ENCODE assay signal across 10 mouse cellular contexts in the genomic region with DNA sequence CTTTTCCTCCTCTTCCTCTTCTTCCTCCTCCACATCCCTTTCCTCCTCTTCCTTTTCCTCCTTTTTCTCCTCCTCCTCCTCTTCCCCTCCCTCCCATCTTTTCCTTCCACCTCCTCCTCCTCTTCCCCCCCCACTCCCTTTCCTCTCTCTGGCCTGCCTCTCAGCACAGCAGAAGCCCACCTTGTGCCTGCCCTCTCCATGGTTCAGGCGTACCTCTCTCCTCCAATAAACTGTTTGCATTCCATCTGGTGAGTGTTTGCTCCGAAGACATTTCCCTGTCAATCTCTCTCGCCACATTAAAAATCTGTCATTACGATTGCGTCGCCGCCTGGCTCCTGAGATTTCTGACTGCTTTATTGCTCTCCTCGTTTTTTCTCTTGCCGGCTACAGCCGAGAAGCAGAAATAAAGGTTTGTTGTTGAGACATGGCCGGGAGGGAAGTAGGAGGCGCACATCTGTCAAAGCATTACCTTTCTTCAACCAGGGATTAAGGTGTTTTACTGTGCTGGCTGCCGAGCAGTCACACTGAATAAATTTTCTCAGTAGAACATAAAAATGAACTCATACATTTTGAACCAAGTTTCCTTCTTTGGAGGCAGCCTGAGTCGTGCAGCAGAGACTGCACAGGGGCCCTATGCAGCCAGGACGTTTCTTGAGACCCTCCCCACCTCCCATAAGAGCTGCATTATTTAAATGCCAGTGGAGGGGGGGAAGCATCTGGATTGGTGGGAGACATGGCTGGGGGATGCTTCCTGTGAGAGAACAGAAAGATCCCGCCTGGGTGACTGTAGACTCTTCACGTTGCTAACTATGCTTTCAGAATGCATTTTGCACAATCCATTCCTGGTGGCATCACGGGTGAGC.
DNase-seq lines count a peak whose midpoint lies in the region; ATAC-seq and TF ChIP-seq lines count a peak whose summit lies in the region.
"Had no signal": no experiment of that assay in that cellular context is flagged by ENCODE, and none has a peak within 500 bp of the region (broad histone marks: within the 10 kb centered on the region; RNA-seq: fewer than 3 reads in every experiment).

No protein-coding gene starts in this region.

- peak; percentile 14 for DNase-seq in embryo, embryonic 10.5 days (ENCODE audit: low spot score)
- no peak for DNase-seq in embryo, embryonic 10 days (ENCODE audit: low spot score)
- no peak for DNase-seq in stomach, postnatal 0 days (ENCODE audit: low spot score)
- no peak for DNase-seq in ovary, postnatal 10 days (ENCODE audit: low spot score)
- no peak for DNase-seq in cerebellum, adult 2 months
- no peak for DNase-seq in gastrocnemius, postnatal 4 days (ENCODE audit: low spot score in 2 of 2)
- DNase-seq: cerebellum, postnatal 36 days; thymus, postnatal 14 days had no signal

- H3K27me3 ChIP-seq in stomach, embryonic 14.5 days (ENCODE audit: control insufficient read depth, insufficient read depth, low read length): no peaks in the 10 kb centered on the region
- no peaks in the 10 kb centered on the region for H3K27me3 ChIP-seq in stomach, postnatal 0 days (ENCODE audit: control insufficient read depth, insufficient read depth, low read length)
- no peaks in the 10 kb centered on the region for H3K27me3 ChIP-seq in limb, embryonic 13.5 days
- H3K27me3 ChIP-seq in cerebellum, adult 2 months (ENCODE audit: control insufficient read depth, insufficient read depth, low read length): no peaks in the 10 kb centered on the region

- no peak overlapping the region for H3K4me3 ChIP-seq in stomach, embryonic 14.5 days (ENCODE audit: low read depth, low read length)
- H3K4me3 ChIP-seq in stomach, postnatal 0 days (ENCODE audit: low read depth, low read length): no peak overlapping the region
- peak overlapping the region; percentile 13 for H3K4me3 ChIP-seq in limb, embryonic 13.5 days
- H3K4me3 ChIP-seq in cerebellum, adult 2 months (replicated peaks; ENCODE audit: insufficient read depth, low read depth, low read length): no peak overlapping the region

- H3K9ac ChIP-seq in stomach, embryonic 14.5 days (replicated peaks; ENCODE audit: low read depth, low read length): no peak overlapping the region
- H3K9ac ChIP-seq in stomach, postnatal 0 days (ENCODE audit: low read length): no peak overlapping the region
- 0 out of 2 replicates have a peak overlapping the region, but pooled peaks have one; percentile 37 for H3K9ac ChIP-seq in limb, embryonic 13.5 days

- TF ChIP-seq EP300 in stomach, postnatal 0 days (optimal IDR thresholded peaks at IDR 0.05): no peak

- no peaks in the 10 kb centered on the region for H3K4me1 ChIP-seq in stomach, embryonic 14.5 days (ENCODE audit: control insufficient read depth, insufficient read depth, low read length)
- no peaks in the 10 kb centered on the region for H3K4me1 ChIP-seq in stomach, postnatal 0 days (replicated peaks; ENCODE audit: control insufficient read depth, insufficient read depth)
- H3K4me1 ChIP-seq in limb, embryonic 13.5 days: peaks cover 8% of the 10 kb centered on the region
- H3K4me1 ChIP-seq in cerebellum, adult 2 months (ENCODE audit: control insufficient read depth, insufficient read depth, low read length): no peaks in the 10 kb centered on the region; the same call in 1 of the 2 replicates

- no peaks in the 10 kb centered on the region for H3K9me3 ChIP-seq in stomach, embryonic 14.5 days (ENCODE audit: control insufficient read depth, low read depth, low read length)
- H3K9me3 ChIP-seq in stomach, postnatal 0 days (ENCODE audit: control insufficient read depth, low read length): no peaks in the 10 kb centered on the region
- 0 out of 2 replicates have a peak, but pooled peaks cover 7% of the 10 kb centered on the region for H3K9me3 ChIP-seq in limb, embryonic 13.5 days

- TF ChIP-seq CTCF in stomach, postnatal 0 days (IDR thresholded peaks at IDR 0.05; ENCODE audit: low read depth): no peak
- TF ChIP-seq CTCF in cerebellum, adult 2 months (IDR thresholded peaks at IDR 0.05; ENCODE audit: borderline replicate concordance, insufficient read depth, low read depth, low read length): no peak

- no peak overlapping the region for H3K27ac ChIP-seq in stomach, embryonic 14.5 days (ENCODE audit: low read length)
- H3K27ac ChIP-seq in stomach, postnatal 0 days (replicated peaks): no peak overlapping the region
- H3K27ac ChIP-seq in limb, embryonic 13.5 days: peak overlapping the region; percentile 49; the same call in 1 of the 2 replicates
- H3K27ac ChIP-seq in cerebellum, adult 2 months (ENCODE audit: insufficient read depth, low read length): no peak overlapping the region

- 23% methylated on average over 18 of the region's 18 CpGs for WGBS in stomach, embryonic 14.5 days
- WGBS in stomach, postnatal 0 days: 23% methylated on average over 18 of the region's 18 CpGs
- 9% methylated on average over 18 of the region's 18 CpGs for WGBS in limb, embryonic 13.5 days
- whole genome bisulfite sequencing in cerebellum, adult 2 months: 70% methylated on average over 18 of the region's 18 CpGs

- no peak for ATAC-seq in stomach, embryonic 14.5 days (ENCODE audit: insufficient number of reproducible peaks, insufficient read depth, low FRiP score, low read depth)
- no peak for ATAC-seq in stomach, postnatal 0 days (ENCODE audit: low FRiP score, low TSS enrichment)
- peak; percentile 54; the same call in 1 of the 2 replicates for ATAC-seq in limb, embryonic 13.5 days (ENCODE audit: low FRiP score, low read depth)

- TF ChIP-seq POLR2A in cerebellum, adult 2 months (IDR thresholded peaks at IDR 0.05; ENCODE audit: borderline replicate concordance, insufficient read depth, low read length): no peak

- H3K4me2 ChIP-seq in stomach, embryonic 14.5 days (replicated peaks; ENCODE audit: low read depth, low read length): peak overlapping the region; percentile 8; the same call in 1 of the 2 replicates
- H3K4me2 ChIP-seq in stomach, postnatal 0 days (replicated peaks; ENCODE audit: low read depth): no peak overlapping the region
- H3K4me2 ChIP-seq in limb, embryonic 13.5 days (replicated peaks): peak overlapping the region; percentile 52

- no peaks in the 10 kb centered on the region for H3K36me3 ChIP-seq in stomach, embryonic 14.5 days (ENCODE audit: control insufficient read depth, insufficient read depth, low read length)
- no peaks in the 10 kb centered on the region for H3K36me3 ChIP-seq in stomach, postnatal 0 days (ENCODE audit: control insufficient read depth, insufficient read depth, low read length)
- no peaks in the 10 kb centered on the region for H3K36me3 ChIP-seq in limb, embryonic 13.5 days
